Mouse (Mus musculus) liver, embryonic 15.5 days (tissue): ENCODE data around the gene Nubp2. TPM values are rescaled to one million over a fixed set of nuclear protein-coding genes. Genes with fewer than 3 reads are reported as not detected.

Source experiments
- ATAC-seq: fragments of 200-750 bp; cut with Nextera tagmentation; 2 replicates; pipeline ENCODE4 v1.8.0; 2017; ENCODE audit warnings: moderate number of reproducible peaks, mild to moderate bottlenecking, moderate library complexity; ENCODE audit not compliant: insufficient read depth
- H3K27ac ChIP-seq: fragments of 300-500 bp; sonication (generic); replicated peaks from 2 replicates; pipeline ENCODE4 v1.5.1; 2015; ENCODE audit warnings: mild to moderate bottlenecking, inconsistent platforms
- H3K27me3 ChIP-seq: fragments of 300-500 bp; sonication (generic); 2 replicates; pipeline ENCODE4 v1.6.1; 2015; ENCODE audit warnings: mild to moderate bottlenecking, inconsistent platforms
- H3K36me3 ChIP-seq: fragments of 300-500 bp; sonication (generic); replicated peaks from 2 replicates; pipeline ENCODE4 v1.6.1; 2015; ENCODE audit warnings: moderate library complexity, mild to moderate bottlenecking, inconsistent platforms
- H3K4me1 ChIP-seq: fragments of 300-500 bp; sonication (generic); replicated peaks from 2 replicates; pipeline ENCODE4 v1.6.1; 2015; ENCODE audit warnings: inconsistent platforms
- H3K4me2 ChIP-seq: fragments of 300-500 bp; sonication (generic); 2 replicates; pipeline ENCODE4 v1.6.1; 2015; ENCODE audit warnings: moderate library complexity, mild to moderate bottlenecking, inconsistent platforms
- H3K4me3 ChIP-seq: fragments of 300-500 bp; sonication (generic); replicated peaks from 2 replicates; pipeline ENCODE4 v1.5.1; 2015; ENCODE audit warnings: mild to moderate bottlenecking, inconsistent platforms
- H3K9ac ChIP-seq: fragments of 300-500 bp; sonication (generic); 2 replicates; pipeline ENCODE4 v1.6.1; 2015; ENCODE audit warnings: moderate library complexity, mild to moderate bottlenecking, inconsistent platforms
- H3K9me3 ChIP-seq: fragments of 300-500 bp; sonication (generic); replicated peaks from 2 replicates; pipeline ENCODE4 v1.6.1; 2016; ENCODE audit warnings: inconsistent platforms
- whole genome bisulfite sequencing: fragments of 180-500 bp; shearing (Covaris S2); methylation state at CpG from one replicate; pipeline ENCODE4 v1.1.7; 2015; ENCODE audit warnings: mixed read lengths; ENCODE audit not compliant: insufficient replicate concordance; 5-methylcytosine and 5-hydroxymethylcytosine counted together
- polyA plus RNA-seq: library from polyadenylated mRNA; unstranded; fragments of >200 nt; fragmentation: Nextera tagmentation; extraction: Ambion mirVana; gene quantifications from 2 replicates; pipeline ENCODE4 v1.2.1, GENCODE M21; 2015

Gene Nubp2
- 68.1 and 73.5 TPM in 2 replicates for polyA plus RNA-seq

DNA sequence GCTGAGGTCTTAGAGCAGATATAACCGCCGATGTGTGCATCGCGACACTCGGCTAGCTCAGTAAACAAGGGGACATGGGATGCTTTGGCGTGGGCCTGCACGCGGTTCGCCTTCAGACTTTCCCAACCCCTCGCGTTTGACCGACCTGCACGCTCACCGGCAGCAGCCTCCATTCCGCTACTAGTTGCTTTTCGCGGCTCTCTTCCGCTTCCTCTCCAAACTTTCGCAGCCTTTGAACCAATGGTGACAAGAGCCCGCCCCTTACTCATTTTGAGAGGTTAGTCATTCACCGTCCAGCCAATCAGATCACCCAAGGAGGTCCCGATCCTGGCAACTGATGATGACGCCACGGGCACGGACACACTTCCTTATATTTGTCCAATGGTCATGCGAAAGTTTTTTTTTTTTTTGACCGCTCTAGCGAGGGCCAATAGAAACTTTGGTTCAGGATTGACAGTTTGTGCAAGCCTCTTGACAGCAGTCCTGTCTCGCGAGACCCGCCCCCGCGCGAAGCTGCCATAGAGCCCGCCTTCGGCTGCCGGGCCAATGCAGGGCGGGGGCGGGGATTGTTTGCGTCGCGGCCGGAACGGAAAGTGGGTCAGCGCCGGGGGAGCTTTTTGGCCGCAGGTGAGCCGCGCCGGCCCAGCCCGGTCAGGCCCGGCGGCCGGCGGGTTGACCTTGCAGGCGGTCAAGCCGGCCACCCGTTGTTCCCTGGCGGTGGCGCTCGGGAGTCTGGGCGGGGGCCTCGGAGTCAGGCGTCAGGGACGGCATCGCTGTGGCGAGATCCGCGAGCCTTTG, at the start of gene Nubp2, which contains the start of gene Spsb3:
Gene Nubp2, minus strand, starts transcription at position 216 of the 798 bp plus-strand sequence.
Gene Spsb3, plus strand, starts transcription at position 510 of the 798 bp plus-strand sequence.
- Histone ChIP-seq H3K4me3 (peak within 1 kb of the TSS; percentile 96), H3K9ac (peak within 1 kb of the TSS; percentile 96), H3K27ac (peak within 1 kb of the TSS; percentile 94), H3K4me2 (peak within 1 kb of the TSS; percentile 87), H3K36me3 (peaks cover 72% of the 10 kb centered on the region), H3K4me1 (peaks cover 67% of the 10 kb centered on the region), H3K9me3 (no peaks in the 10 kb centered on the region), H3K27me3 (no peaks in the 10 kb centered on the region)
- under 1% methylated on average over 69 of the region's 69 CpGs for WGBS
- peak; percentile 95 for ATAC-seq

DNA sequence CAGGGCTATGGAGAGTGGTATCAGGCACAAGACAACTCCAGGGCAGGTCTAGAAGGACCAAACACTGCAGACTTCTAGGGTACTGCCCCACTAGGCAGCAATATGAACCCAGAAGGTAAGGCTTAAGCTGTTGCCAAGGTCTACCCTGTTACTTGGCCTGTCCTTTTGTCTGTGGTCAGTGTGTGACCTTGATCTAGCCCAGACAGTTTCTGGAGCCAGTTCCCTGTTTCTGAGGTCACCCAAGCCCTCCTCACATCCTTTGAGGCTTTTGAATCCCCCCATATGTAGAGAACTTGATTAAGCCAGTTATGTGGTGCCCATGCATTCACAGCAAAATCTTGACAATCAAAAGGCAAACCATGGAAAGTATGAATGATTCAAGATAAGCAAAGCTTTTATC, 49.5 kb upstream of the Nubp2 start:
- no peak for ATAC-seq
- Histone ChIP-seq H3K4me2 (peak overlapping the region; percentile 87), H3K4me1 (peaks cover 41% of the 10 kb centered on the region), H3K4me3 (peak overlapping the region; percentile 96), H3K9me3 (no peaks in the 10 kb centered on the region), H3K36me3 (peaks cover 18% of the 10 kb centered on the region; the same call in 1 of the 2 replicates), H3K27me3 (no peaks in the 10 kb centered on the region), H3K27ac (peak overlapping the region; percentile 92), H3K9ac (peak overlapping the region; percentile 92)

DNA sequence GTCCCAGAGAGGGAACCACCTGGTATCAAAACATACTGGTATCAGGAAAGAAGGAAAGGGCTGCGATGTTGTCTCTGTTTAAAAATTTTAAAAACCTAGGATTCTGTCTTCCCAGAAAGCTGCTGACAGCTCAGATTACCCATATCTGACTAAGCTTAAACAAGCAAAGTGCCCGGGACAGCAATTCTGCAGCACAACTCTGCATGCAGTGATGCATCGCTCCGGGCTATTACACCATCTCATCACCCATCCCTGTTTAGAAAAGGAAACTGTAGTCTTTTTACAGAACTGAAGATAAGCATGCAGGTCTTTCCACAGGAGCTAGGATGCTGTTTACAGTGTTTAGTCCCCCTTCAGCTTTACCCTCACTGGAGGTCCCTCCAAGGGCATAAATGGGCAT, 48.8 kb upstream of the Nubp2 start:
- Histone ChIP-seq H3K27me3 (no peaks in the 10 kb centered on the region), H3K4me3 (peak overlapping the region; percentile 96), H3K27ac (peak overlapping the region; percentile 92; the same call in 1 of the 2 replicates), H3K4me1 (peaks cover 41% of the 10 kb centered on the region), H3K9me3 (no peaks in the 10 kb centered on the region), H3K4me2 (peak overlapping the region; percentile 87), H3K9ac (peak overlapping the region; percentile 92), H3K36me3 (peaks cover 18% of the 10 kb centered on the region)
- ATAC-seq = no peak
- 67% methylated on average over 4 of the region's 4 CpGs for WGBS

DNA sequence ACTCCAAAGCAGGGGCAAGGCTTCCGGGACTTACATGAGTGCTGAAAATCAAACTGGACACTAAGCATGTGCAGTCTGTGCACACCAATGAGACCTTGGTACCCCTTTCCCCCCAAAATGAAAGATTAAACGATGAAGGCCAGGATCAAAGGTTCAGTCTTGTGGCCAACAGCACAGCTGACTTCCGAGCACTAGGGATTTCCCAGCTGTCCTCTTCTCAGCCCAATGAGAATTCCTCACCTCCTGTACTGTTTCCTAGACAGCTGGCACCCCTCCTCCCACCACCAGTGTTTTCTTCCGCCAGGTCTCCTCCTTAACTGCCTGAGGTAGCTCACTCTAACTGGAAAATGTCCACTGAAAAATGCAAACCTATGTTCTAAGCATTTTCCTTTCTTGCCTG, 47.0 kb upstream of the Nubp2 start:
- ATAC-seq = no peak
- H3K4me2 ChIP-seq = no peak overlapping the region; the same call in 1 of the 2 replicates
- no peaks in the 10 kb centered on the region for H3K9me3 ChIP-seq
- no peak overlapping the region for H3K4me3 ChIP-seq
- H3K9ac ChIP-seq = no peak overlapping the region
- peaks cover 46% of the 10 kb centered on the region for H3K4me1 ChIP-seq
- H3K27me3 ChIP-seq = no peaks in the 10 kb centered on the region
- 86% methylated on average over 4 of the region's 4 CpGs for WGBS
- no peak overlapping the region for H3K27ac ChIP-seq
- H3K36me3 ChIP-seq = peaks cover 27% of the 10 kb centered on the region

DNA sequence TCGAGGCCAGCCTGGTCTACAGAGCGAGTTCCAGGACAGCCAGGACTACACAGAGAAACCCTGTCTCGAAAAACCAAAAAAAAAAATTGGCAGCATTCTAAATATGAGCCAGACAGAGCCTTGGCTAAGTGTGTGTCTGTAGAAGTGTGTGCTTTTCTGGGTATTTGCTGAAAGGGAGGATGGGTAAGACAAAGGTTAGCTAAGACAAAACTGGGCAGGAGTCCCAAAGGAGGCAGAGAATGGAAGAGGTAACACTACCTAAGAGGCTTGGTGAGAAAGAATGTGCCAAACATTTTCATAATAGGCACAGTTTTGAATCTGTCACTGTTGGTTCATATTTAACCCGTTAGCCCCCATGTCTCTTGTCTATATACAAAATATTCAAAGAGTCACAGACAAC, 46.3 kb upstream of the Nubp2 start:
- Histone ChIP-seq H3K36me3 (peaks cover 33% of the 10 kb centered on the region), H3K27me3 (no peaks in the 10 kb centered on the region), H3K27ac (no peak overlapping the region), H3K9ac (no peak overlapping the region), H3K4me2 (no peak overlapping the region), H3K4me1 (peaks cover 43% of the 10 kb centered on the region), H3K4me3 (no peak overlapping the region), H3K9me3 (no peaks in the 10 kb centered on the region)
- 83% methylated on average over 4 of the region's 4 CpGs for WGBS
- no peak for ATAC-seq

DNA sequence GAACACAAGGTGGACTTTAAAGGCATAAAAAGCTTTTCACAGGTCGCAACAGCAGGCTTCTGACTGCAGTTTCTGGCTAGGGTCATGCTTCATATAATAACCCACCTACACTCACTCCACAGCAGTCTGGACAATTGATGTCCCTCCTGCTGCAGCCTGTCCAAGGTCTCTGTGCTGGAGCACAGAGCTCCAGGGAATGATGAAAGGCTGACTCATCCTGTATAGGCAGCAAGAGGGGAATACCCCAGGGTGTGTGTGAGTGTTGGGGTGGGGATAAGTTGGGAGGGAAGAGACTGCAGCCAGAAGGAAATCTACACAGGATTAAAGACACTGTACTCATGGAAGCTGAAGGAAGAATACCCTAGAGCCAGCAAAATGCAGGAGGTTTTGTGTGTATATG, 43.4 kb upstream of the Nubp2 start:
- no peak overlapping the region for H3K27ac ChIP-seq
- no peak for ATAC-seq
- WGBS = 58% methylated on average over 1 of the region's 1 CpGs

DNA sequence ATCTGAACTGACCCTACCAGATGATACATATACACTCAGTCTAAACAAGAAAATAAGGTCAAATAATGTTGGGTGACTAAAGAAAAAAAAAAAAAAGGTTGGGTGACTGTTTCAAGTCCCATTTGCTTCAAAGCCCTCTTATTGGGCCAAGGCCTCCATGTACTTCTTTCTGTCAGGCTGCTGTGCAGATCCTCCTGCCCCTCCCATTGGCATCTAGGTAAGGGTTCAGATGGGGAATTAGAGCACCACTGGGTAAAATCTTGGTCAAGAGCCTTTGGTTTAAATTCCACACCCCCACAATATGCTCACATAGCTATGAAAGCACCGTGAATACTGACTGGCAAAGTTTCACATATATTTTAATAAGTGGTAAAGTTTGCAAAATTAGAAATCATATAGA, 37.1 kb upstream of the Nubp2 start:
- Histone ChIP-seq H3K36me3 (peaks cover 98% of the 10 kb centered on the region), H3K4me2 (no peak overlapping the region), H3K27ac (no peak overlapping the region), H3K9ac (no peak overlapping the region), H3K4me3 (no peak overlapping the region), H3K9me3 (no peaks in the 10 kb centered on the region), H3K4me1 (no peaks in the 10 kb centered on the region), H3K27me3 (no peaks in the 10 kb centered on the region)
- 93% methylated on average over 1 of the region's 1 CpGs for WGBS
- no peak for ATAC-seq

More for the DNA sequence above, 43.4 kb upstream of the Nubp2 start:
- Histone ChIP-seq H3K27me3 (no peaks in the 10 kb centered on the region), H3K9ac (no peak overlapping the region), H3K36me3 (peaks cover 63% of the 10 kb centered on the region), H3K4me2 (no peak overlapping the region), H3K4me3 (no peak overlapping the region), H3K9me3 (no peaks in the 10 kb centered on the region), H3K4me1 (peaks cover 20% of the 10 kb centered on the region)

DNA sequence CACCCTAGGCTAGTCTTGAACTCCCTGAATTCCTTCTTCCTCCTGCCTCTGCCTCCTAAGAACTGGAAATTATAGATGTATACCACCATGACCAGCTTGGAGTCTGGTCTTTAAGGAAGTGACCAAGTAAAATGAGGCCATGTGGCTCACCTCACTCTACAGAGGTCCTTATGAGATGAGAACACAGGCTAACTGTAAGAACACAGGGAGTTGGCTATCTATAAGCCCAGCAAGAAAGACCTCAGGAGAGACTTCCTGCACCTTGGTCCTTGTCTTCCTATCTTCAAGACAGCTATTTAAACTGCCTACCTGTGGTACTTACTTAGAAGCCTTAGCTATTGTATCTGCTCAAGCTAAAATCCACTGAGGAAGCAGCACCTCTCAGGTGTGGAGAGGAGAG, 27.8 kb upstream of the Nubp2 start:
- ATAC-seq = no peak
- Histone ChIP-seq H3K9ac (no peak overlapping the region), H3K4me3 (no peak overlapping the region), H3K36me3 (peaks cover 99% of the 10 kb centered on the region), H3K27me3 (no peaks in the 10 kb centered on the region), H3K4me2 (no peak overlapping the region), H3K27ac (no peak overlapping the region), H3K4me1 (no peaks in the 10 kb centered on the region), H3K9me3 (no peaks in the 10 kb centered on the region)

DNA sequence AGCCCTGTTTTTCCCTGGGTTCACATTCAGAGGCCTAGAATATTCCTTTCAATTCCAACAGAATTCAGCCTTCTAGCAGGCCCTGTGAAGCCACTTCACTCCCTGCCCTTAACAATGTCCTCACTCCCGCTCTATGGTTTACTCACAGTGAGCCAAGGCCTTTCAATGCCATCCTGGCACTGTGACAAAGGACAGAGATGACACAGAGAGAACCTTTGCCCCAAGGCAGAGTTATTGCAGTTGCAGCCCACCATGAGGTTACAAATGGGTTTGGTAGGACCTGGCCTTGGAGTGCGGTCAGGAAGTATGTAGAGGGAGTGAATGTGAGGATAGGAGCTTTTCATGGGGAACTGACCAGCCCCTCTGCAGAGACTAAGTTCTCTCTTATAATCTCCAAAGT, 21.4 kb upstream of the Nubp2 start:
- WGBS = 90% methylated on average over 2 of the region's 2 CpGs
- no peak for ATAC-seq
- Histone ChIP-seq H3K36me3 (peaks cover 100% of the 10 kb centered on the region), H3K4me2 (no peak overlapping the region), H3K4me1 (peaks cover 21% of the 10 kb centered on the region), H3K27me3 (no peaks in the 10 kb centered on the region), H3K27ac (0 out of 2 replicates have a peak overlapping the region, but pooled peaks have one; percentile 12), H3K9me3 (no peaks in the 10 kb centered on the region), H3K4me3 (no peak overlapping the region), H3K9ac (no peak overlapping the region)

DNA sequence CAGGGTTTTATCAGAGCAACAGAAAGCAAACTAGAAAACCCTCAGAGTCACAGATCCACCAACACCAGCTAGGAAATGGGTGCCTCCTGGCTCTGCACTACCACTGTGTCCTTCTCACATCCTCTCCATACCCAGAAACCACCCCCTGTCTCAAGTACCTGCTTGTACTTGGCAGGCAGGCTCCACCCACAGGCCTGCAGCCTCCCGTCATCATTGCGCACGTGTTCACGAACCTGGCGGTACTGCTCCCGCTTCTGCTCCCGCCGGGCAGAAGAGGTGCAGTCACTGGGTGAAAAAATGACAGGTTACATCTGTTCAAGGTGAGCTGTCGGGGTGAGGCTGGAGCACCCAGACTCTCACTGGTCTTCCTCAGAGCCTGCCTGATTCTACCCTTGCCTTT, 17.6 kb upstream of the Nubp2 start:
- H3K4me2 ChIP-seq = peak overlapping the region; percentile 69
- no peaks in the 10 kb centered on the region for H3K27me3 ChIP-seq
- H3K36me3 ChIP-seq = peaks cover 100% of the 10 kb centered on the region
- 0 out of 2 replicates have a peak overlapping the region, but pooled peaks have one; percentile 45 for H3K9ac ChIP-seq
- 88% methylated on average over 9 of the region's 9 CpGs for WGBS
- no peak for ATAC-seq
- H3K4me1 ChIP-seq = peaks cover 44% of the 10 kb centered on the region
- H3K9me3 ChIP-seq = no peaks in the 10 kb centered on the region
- no peak overlapping the region for H3K4me3 ChIP-seq
- peak overlapping the region; percentile 98 for H3K27ac ChIP-seq

DNA sequence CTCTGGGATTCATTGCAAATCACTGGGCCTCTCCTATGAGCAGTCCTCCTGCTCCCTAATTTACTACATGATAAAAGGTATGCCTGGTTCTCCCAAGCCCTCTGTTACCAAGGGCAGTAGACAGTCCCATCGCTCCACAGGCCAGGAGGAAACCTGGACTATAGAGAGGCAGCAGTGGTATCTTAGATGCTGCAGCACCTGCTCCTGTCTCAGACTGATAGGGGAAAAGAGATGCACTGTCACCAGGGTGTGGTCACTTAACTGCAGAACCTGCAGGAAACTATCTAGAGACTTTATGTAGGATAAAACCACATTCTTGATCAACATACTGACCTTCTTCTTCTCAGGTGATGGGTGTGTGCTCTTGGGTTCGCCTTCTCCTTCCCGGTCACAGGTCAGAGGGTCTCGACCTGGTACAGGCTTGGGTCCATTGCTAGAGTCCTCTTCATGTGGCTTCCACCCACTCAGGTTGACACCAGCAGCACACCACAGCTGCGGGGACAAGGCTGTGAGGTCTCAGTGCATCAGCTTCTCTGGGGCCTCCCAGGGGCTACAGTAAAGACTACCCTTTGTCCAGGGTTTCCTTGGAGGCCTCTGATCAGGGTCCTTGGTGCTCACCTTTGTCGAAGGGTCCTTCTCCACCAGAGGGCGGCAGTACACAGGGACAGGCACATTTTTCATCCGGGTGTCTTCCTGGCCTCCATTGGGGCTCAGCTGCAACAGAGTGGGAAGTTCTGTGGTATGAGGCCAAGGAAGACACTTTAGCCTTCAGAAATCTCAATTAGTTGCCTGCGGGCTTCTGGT, 16.7 kb upstream of the Nubp2 start:
- WGBS = 30% methylated on average over 9 of the region's 9 CpGs
- Histone ChIP-seq H3K4me2 (peak overlapping the region; percentile 69), H3K4me3 (peak overlapping the region; percentile 32), H3K9ac (peak overlapping the region; percentile 45), H3K36me3 (peaks cover 100% of the 10 kb centered on the region), H3K27me3 (no peaks in the 10 kb centered on the region), H3K9me3 (no peaks in the 10 kb centered on the region), H3K27ac (peak overlapping the region; percentile 98), H3K4me1 (peaks cover 53% of the 10 kb centered on the region)
- peak; percentile 99 for ATAC-seq
